In genomic region chr3:123781581-123781980, GRCm38 (mm10) we compare ENCODE assay signal across 17 mouse cellular contexts.
"Had no signal": no experiment of that assay in that cellular context is flagged by ENCODE, and none has a peak within 500 bp of the region (broad histone marks: within the 10 kb centered on the region; RNA-seq: fewer than 3 reads in every experiment).

No protein-coding gene starts in this region.

- H3K4me2 ChIP-seq: neural tube, embryonic 12.5 days; neural tube, embryonic 13.5 days; neural tube, embryonic 15.5 days; stomach, embryonic 15.5 days had no signal

- DNase-seq: retina, postnatal 1 day; right cerebral cortex, adult 18-20 months; right cerebral cortex, postnatal 14 days; right cerebral cortex, postnatal 25 days; right cerebral cortex, postnatal 4 days; spleen, adult 18-20 months; thymus, adult 18-20 months; thymus, adult 2 months; thymus, postnatal 14 days; thymus, postnatal 25 days; thymus, postnatal 36 days; thymus, postnatal 4 days had no signal

- H3K4me1 ChIP-seq: neural tube, embryonic 12.5 days; neural tube, embryonic 13.5 days; neural tube, embryonic 15.5 days; stomach, embryonic 15.5 days had no signal

- H3K9ac ChIP-seq: neural tube, embryonic 12.5 days; neural tube, embryonic 13.5 days; neural tube, embryonic 15.5 days; stomach, embryonic 15.5 days had no signal

- H3K9me3 ChIP-seq: neural tube, embryonic 12.5 days; neural tube, embryonic 13.5 days; neural tube, embryonic 15.5 days; stomach, embryonic 15.5 days had no signal

- H3K4me3 ChIP-seq: neural tube, embryonic 12.5 days; neural tube, embryonic 13.5 days; neural tube, embryonic 15.5 days; stomach, embryonic 15.5 days had no signal

- H3K27ac ChIP-seq: neural tube, embryonic 12.5 days; neural tube, embryonic 13.5 days; neural tube, embryonic 15.5 days; stomach, embryonic 15.5 days; stomach, postnatal 0 days had no signal

- H3K36me3 ChIP-seq: neural tube, embryonic 12.5 days; neural tube, embryonic 13.5 days; neural tube, embryonic 15.5 days; stomach, embryonic 15.5 days had no signal

- H3K27me3 ChIP-seq: neural tube, embryonic 12.5 days; neural tube, embryonic 13.5 days; neural tube, embryonic 15.5 days; stomach, embryonic 15.5 days had no signal
